Mouse (Mus musculus) frontal cortex, postnatal 36 days (tissue): Measurements from ENCODE around the gene Hcfc2.

Experiments used
- DNase-seq, 2 experiments: peaks; one replicate each; pipeline ENCODE4 v3.0.0; 2022; ENCODE audit warnings: low spot score in 2 of 2

Hcfc2 gene

GRCm38 (mm10) chr10:82695956-82696355 is at the start of gene Hcfc2:
Gene Hcfc2 (plus strand): TSS chr10:82696160.
- no peak for DNase-seq

- DNase-seq: no peak
These were observed 48.7 kb upstream of the Hcfc2 start for GRCm38 (mm10) chr10:82647205-82647811.

- DNase-seq: no peak
These were observed 44.7 kb upstream of the Hcfc2 start for GRCm38 (mm10) chr10:82651221-82651620.

- DNase-seq: no peak
These were observed 43.3 kb upstream of the Hcfc2 start for GRCm38 (mm10) chr10:82652625-82653024.

- DNase-seq: no peak
These were observed 41.4 kb upstream of the Hcfc2 start for GRCm38 (mm10) chr10:82654581-82654980.

GRCm38 (mm10) chr10:82661820-82662219 is 34.1 kb upstream of the Hcfc2 start:
- peak; percentile 62 to 88 for DNase-seq

GRCm38 (mm10) chr10:82662267-82662990 is 33.5 kb upstream of the Hcfc2 start:
- DNase-seq: peak; percentile 54 to 63

GRCm38 (mm10) chr10:82663289-82663688 is 32.7 kb upstream of the Hcfc2 start:
- DNase-seq: no peak

- no peak for DNase-seq
These were observed 30.0 kb upstream of the Hcfc2 start for GRCm38 (mm10) chr10:82665951-82666350.

GRCm38 (mm10) chr10:82666436-82667234 is 29.3 kb upstream of the Hcfc2 start:
- DNase-seq: peak; percentile 85 to 94

GRCm38 (mm10) chr10:82670205-82670604 is 25.8 kb upstream of the Hcfc2 start:
- DNase-seq: no peak

- DNase-seq: peak in 1 of 2 experiments; percentile 44
These were observed 19.0 kb upstream of the Hcfc2 start for GRCm38 (mm10) chr10:82676949-82677348.

- DNase-seq: peak; percentile 54 to 85
These were observed 15.2 kb upstream of the Hcfc2 start for GRCm38 (mm10) chr10:82680769-82681168.

- peak; percentile 51 to 71 for DNase-seq
These were observed 14.3 kb upstream of the Hcfc2 start for GRCm38 (mm10) chr10:82681639-82682038.

GRCm38 (mm10) chr10:82685440-82685839 is 10.5 kb upstream of the Hcfc2 start:
- DNase-seq: no peak

- DNase-seq: peak; percentile 27 to 37
These were observed 6.2 kb upstream of the Hcfc2 start for GRCm38 (mm10) chr10:82689681-82690211.

- peak; percentile 64 to 71 for DNase-seq
These were observed 5.5 kb upstream of the Hcfc2 start, which contains the start of gene Glt8d2 for GRCm38 (mm10) chr10:82690494-82690893. Gene Glt8d2 (minus strand): TSS chr10:82690650.

GRCm38 (mm10) chr10:82696453-82697079 is 606 bp downstream of the Hcfc2 start:
- DNase-seq: no peak

- no peak for DNase-seq
These were observed 1.4 kb downstream of the Hcfc2 start for GRCm38 (mm10) chr10:82697305-82697898.

- peak; percentile 88 to 90 for DNase-seq
These were observed 2.8 kb downstream of the Hcfc2 start for GRCm38 (mm10) chr10:82698712-82699261.
